Mouse (Mus musculus) hindbrain, embryonic 16.5 days (tissue): Measurements from ENCODE around the gene Snx6. TPM values are rescaled to one million over a fixed set of nuclear protein-coding genes. Genes with fewer than 3 reads are reported as not detected.
A peak's percentile ranks its signal among the peaks of the same experiment; 100 is the strongest.
"Not testable (repeated sequence)": the region's sequence is repeated elsewhere in the genome, so short reads cannot be mapped to it uniquely, and the experiment has no call there.

Experiments used
- ATAC-seq: fragments of 200-750 bp; cut with Nextera tagmentation; 2 replicates; pipeline ENCODE4 v1.8.0; 2017; ENCODE audit warnings: moderate TSS enrichment, moderate library complexity
- H3K27ac ChIP-seq: fragments of 300-500 bp; sonication (generic); 2 replicates; pipeline ENCODE4 v1.5.1; 2014; ENCODE audit warnings: low read depth, mild to moderate bottlenecking, control low read depth, low read length, moderate library complexity
- H3K27me3 ChIP-seq: fragments of 300-500 bp; sonication (generic); replicated peaks from 2 replicates; pipeline ENCODE4 v1.6.1; 2014; ENCODE audit warnings: low read length; ENCODE audit not compliant: control insufficient read depth, insufficient read depth
- H3K36me3 ChIP-seq: fragments of 300-500 bp; sonication (generic); 2 replicates; pipeline ENCODE4 v1.6.1; 2014; ENCODE audit warnings: mild to moderate bottlenecking, low read length, moderate library complexity, mixed read lengths; ENCODE audit not compliant: control insufficient read depth, insufficient read depth
- H3K4me1 ChIP-seq: fragments of 300-500 bp; sonication (generic); 2 replicates; pipeline ENCODE4 v1.6.1; 2014; ENCODE audit warnings: low read depth, low read length; ENCODE audit not compliant: control insufficient read depth, insufficient read depth
- H3K4me2 ChIP-seq: fragments of 300-500 bp; sonication (generic); 2 replicates; pipeline ENCODE4 v1.6.1; 2014; ENCODE audit warnings: mild to moderate bottlenecking, low read length, control low read depth, moderate library complexity
- H3K4me3 ChIP-seq: fragments of 300-500 bp; sonication (generic); 2 replicates; pipeline ENCODE4 v1.5.1; 2014; ENCODE audit warnings: mild to moderate bottlenecking, low read length, control low read depth, moderate library complexity
- H3K9ac ChIP-seq: fragments of 300-500 bp; sonication (generic); 2 replicates; pipeline ENCODE4 v1.6.1; 2014; ENCODE audit warnings: low read depth, mild to moderate bottlenecking, control low read depth, low read length, moderate library complexity
- H3K9me3 ChIP-seq: fragments of 300-500 bp; sonication (generic); 2 replicates; pipeline ENCODE4 v1.6.1; 2014; ENCODE audit warnings: mild to moderate bottlenecking, low read length, moderate library complexity; ENCODE audit not compliant: control insufficient read depth
- WGBS: fragments of 180-500 bp; shearing (Covaris S2); extraction: QIAGEN DNeasy Blood & Tissue Kit; methylation state at CpG from one replicate; pipeline ENCODE4 v1.1.7; 2014; 5-methylcytosine and 5-hydroxymethylcytosine counted together
- polyA plus RNA-seq: library from polyadenylated mRNA; unstranded; fragments of >200 nt; fragmentation: Nextera tagmentation; extraction: Ambion mirVana; gene quantifications from 2 replicates; pipeline ENCODE4 v1.2.1, GENCODE M21; 2015

Gene Snx6
- polyA plus RNA-seq, 1 experiment from 2014 or later = 132 TPM

- 97% methylated on average over 1 of the region's 1 CpGs for WGBS
- Histone ChIP-seq H3K9me3 (no peaks in the 10 kb centered on the region), H3K4me1 (no peaks in the 10 kb centered on the region), H3K27me3 (no peaks in the 10 kb centered on the region), H3K27ac (no peak overlapping the region), H3K4me2 (no peak overlapping the region), H3K4me3 (no peak overlapping the region), H3K36me3 (peaks cover 38% of the 10 kb centered on the region), H3K9ac (no peak overlapping the region)
- no peak for ATAC-seq
These were observed 34.8 kb downstream of the Snx6 start for GRCm38 (mm10) chr12:54760676-54761075.

GRCm38 (mm10) chr12:54758846-54759245, 36.7 kb downstream of the Snx6 start:
- H3K9ac ChIP-seq = no peak overlapping the region
- ATAC-seq = no peak
- no peaks in the 10 kb centered on the region for H3K9me3 ChIP-seq
- peaks cover 35% of the 10 kb centered on the region for H3K36me3 ChIP-seq
- no peak overlapping the region for H3K4me3 ChIP-seq
- H3K27me3 ChIP-seq = no peaks in the 10 kb centered on the region
- no peaks in the 10 kb centered on the region for H3K4me1 ChIP-seq
- no peak overlapping the region for H3K27ac ChIP-seq
- H3K4me2 ChIP-seq = no peak overlapping the region
- WGBS = 95% methylated on average over 2 of the region's 2 CpGs

GRCm38 (mm10) chr12:54748647-54749046, 46.9 kb downstream of the Snx6 start:
- ATAC-seq = no peak
- H3K36me3 ChIP-seq = peaks cover 27% of the 10 kb centered on the region
- 99% methylated on average over 8 of the region's 8 CpGs for WGBS

GRCm38 (mm10) chr12:54738661-54739243, 56.8 kb downstream of the Snx6 start:
- not testable (repeated sequence) for H3K36me3 ChIP-seq, H3K27ac ChIP-seq, H3K4me1 ChIP-seq, H3K4me3 ChIP-seq, H3K9ac ChIP-seq, H3K9me3 ChIP-seq, H3K4me2 ChIP-seq, H3K27me3 ChIP-seq
- WGBS = 0% methylated on average over 8 of the region's 33 CpGs
- ATAC-seq = peak; percentile 64

More at GRCm38 (mm10) chr12:54748647-54749046, 46.9 kb downstream of the Snx6 start:
- no peak overlapping the region for H3K9ac ChIP-seq
- no peak overlapping the region for H3K4me2 ChIP-seq
- H3K9me3 ChIP-seq = no peaks in the 10 kb centered on the region
- no peaks in the 10 kb centered on the region for H3K27me3 ChIP-seq
- no peaks in the 10 kb centered on the region for H3K4me1 ChIP-seq
- no peak overlapping the region for H3K27ac ChIP-seq
- no peak overlapping the region for H3K4me3 ChIP-seq

GRCm38 (mm10) chr12:54737891-54738660, 57.4 kb downstream of the Snx6 start:
- H3K4me2 ChIP-seq, H3K36me3 ChIP-seq, H3K27ac ChIP-seq, H3K27me3 ChIP-seq, H3K4me3 ChIP-seq, H3K4me1 ChIP-seq, H3K9ac ChIP-seq, H3K9me3 ChIP-seq: not testable (repeated sequence)
- peak; percentile 85 for ATAC-seq
- WGBS = no CpG with 5 or more reads among the region's 21 CpGs

GRCm38 (mm10) chr12:54734307-54735131, 61.0 kb downstream of the Snx6 start:
- H3K27me3 ChIP-seq, H3K36me3 ChIP-seq, H3K9me3 ChIP-seq, H3K4me3 ChIP-seq, H3K9ac ChIP-seq, H3K27ac ChIP-seq, H3K4me1 ChIP-seq, H3K4me2 ChIP-seq: not testable (repeated sequence)
- ATAC-seq = peak; percentile 74
- WGBS = 0% methylated on average over 2 of the region's 49 CpGs

- WGBS = no CpG with 5 or more reads among the region's 56 CpGs
- not testable (repeated sequence) for H3K4me1 ChIP-seq, H3K9me3 ChIP-seq, H3K27me3 ChIP-seq, H3K4me3 ChIP-seq, H3K4me2 ChIP-seq, H3K9ac ChIP-seq, H3K27ac ChIP-seq, H3K36me3 ChIP-seq
- ATAC-seq = peak; percentile 93
These were observed 66.1 kb downstream of the Snx6 start for GRCm38 (mm10) chr12:54729140-54730059.

- H3K4me1 ChIP-seq, H3K4me2 ChIP-seq, H3K27me3 ChIP-seq, H3K36me3 ChIP-seq, H3K9ac ChIP-seq, H3K4me3 ChIP-seq, H3K9me3 ChIP-seq, H3K27ac ChIP-seq: not testable (repeated sequence)
- WGBS = no CpG with 5 or more reads among the region's 56 CpGs
- peak; percentile 93 for ATAC-seq
These were observed 76.4 kb downstream of the Snx6 start for GRCm38 (mm10) chr12:54718871-54719786.
